Mouse (Mus musculus): ENCODE data around the gene Gpc6. TPM values are rescaled to one million over a fixed set of nuclear protein-coding genes. Genes with fewer than 3 reads are reported as not detected.

The Gpc6 gene
- polyA plus RNA-seq, 1 experiment from 2014 or later: 42.5 TPM

DNA sequence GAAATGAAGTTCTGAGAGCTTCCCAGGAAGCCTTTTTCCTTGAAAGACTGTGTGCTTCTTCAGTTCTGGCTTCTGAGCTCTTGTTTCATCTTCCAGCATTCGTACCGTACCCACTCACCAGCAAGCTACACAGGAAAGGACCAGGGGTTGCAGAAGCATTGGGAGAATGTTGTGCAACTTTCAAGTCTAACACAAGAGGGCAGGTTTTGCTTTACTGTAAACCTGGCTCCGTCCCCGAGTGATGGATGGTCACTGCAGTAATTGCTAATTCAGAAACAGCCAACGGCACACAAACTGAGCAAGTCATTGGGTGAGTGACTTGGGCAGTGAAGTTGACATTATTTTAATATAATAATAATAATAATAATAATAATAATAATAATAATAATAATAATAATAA, 1080.6 kb downstream of the Gpc6 start:
- ATAC-seq (ENCODE audit: low read depth) (peak; percentile 58), DNase-seq (ENCODE audit: low spot score) (peak; percentile 79)
- no peak overlapping the region for H3K4me3 ChIP-seq (ENCODE audit: low read depth, low read length)
- peaks cover 7% of the 10 kb centered on the region for H3K27me3 ChIP-seq (replicated peaks; ENCODE audit: control insufficient read depth, insufficient read depth, low read length)
- H3K4me2 ChIP-seq (ENCODE audit: low read depth, low read length): no peak overlapping the region
- no peak overlapping the region for H3K27ac ChIP-seq (replicated peaks; ENCODE audit: low read depth, low read length)
- H3K9ac ChIP-seq (ENCODE audit: low read depth, low read length): no peak overlapping the region
- H3K36me3 ChIP-seq (ENCODE audit: control insufficient read depth, insufficient read depth, low read length): no peaks in the 10 kb centered on the region
- H3K9me3 ChIP-seq (ENCODE audit: control insufficient read depth, low read length): no peaks in the 10 kb centered on the region
- 11% methylated on average over 5 of the region's 5 CpGs for WGBS
- 0 out of 2 replicates have a peak, but pooled peaks cover 4% of the 10 kb centered on the region for H3K4me1 ChIP-seq (ENCODE audit: control insufficient read depth, insufficient read depth, low read length)

DNA sequence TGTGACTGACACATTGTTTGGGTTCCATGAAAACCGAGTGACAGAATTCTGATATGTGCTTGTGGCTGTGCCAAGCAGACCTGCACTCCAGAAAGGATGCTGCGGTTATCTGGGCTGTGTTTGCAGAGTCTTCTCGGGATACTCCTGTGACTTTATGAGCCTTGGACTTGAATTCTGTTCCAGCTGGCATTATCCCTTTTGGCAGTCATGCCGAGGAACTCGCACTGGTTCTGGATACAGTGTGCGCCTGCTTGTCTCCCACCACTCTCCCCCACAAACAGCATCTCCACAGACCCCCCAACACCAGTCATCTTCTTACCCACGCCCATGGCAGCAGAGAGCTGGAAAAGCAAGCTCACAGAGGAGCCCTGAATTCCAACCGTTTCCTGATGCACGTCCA, 1084.4 kb downstream of the Gpc6 start:
- no peak overlapping the region for H3K9ac ChIP-seq (ENCODE audit: low read depth, low read length)
- no peaks in the 10 kb centered on the region for H3K36me3 ChIP-seq (ENCODE audit: control insufficient read depth, insufficient read depth, low read length)
- H3K27ac ChIP-seq (replicated peaks; ENCODE audit: low read depth, low read length): no peak overlapping the region
- no peak overlapping the region for H3K4me2 ChIP-seq (ENCODE audit: low read depth, low read length)
- H3K4me1 ChIP-seq (ENCODE audit: control insufficient read depth, insufficient read depth, low read length): no peaks in the 10 kb centered on the region
- WGBS: 82% methylated on average over 9 of the region's 9 CpGs
- ATAC-seq (ENCODE audit: low read depth) (no peak), DNase-seq (ENCODE audit: low spot score) (no peak)
- H3K27me3 ChIP-seq (replicated peaks; ENCODE audit: control insufficient read depth, insufficient read depth, low read length): no peaks in the 10 kb centered on the region; the same call in 1 of the 2 replicates
- no peaks in the 10 kb centered on the region for H3K9me3 ChIP-seq (ENCODE audit: control insufficient read depth, low read length)
- no peak overlapping the region for H3K4me3 ChIP-seq (ENCODE audit: low read depth, low read length)

DNA sequence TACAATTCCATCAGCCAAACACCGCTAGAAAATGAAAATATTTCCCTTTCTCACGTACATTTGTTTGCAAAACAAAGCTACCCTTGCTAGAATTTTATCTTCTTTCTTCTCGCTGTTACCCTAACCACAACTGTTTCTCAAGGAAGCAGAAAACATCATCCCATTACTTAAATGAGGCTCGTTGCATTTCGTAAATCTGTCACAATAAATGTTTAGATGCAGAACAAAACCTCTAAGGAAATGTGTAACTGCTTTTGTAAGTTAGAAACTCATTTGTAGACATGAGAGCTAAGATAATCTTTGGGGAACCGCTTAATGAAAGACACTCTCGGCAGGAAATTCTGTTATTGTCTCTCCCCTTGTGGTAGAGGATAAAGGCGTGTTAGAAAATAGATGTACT, 1088.1 kb downstream of the Gpc6 start:
- Histone ChIP-seq H3K36me3 (ENCODE audit: control insufficient read depth, insufficient read depth, low read length) (no peaks in the 10 kb centered on the region), H3K4me2 (ENCODE audit: low read depth, low read length) (no peak overlapping the region), H3K27me3 (replicated peaks; ENCODE audit: control insufficient read depth, insufficient read depth, low read length) (no peaks in the 10 kb centered on the region), H3K9me3 (ENCODE audit: control insufficient read depth, low read length) (no peaks in the 10 kb centered on the region), H3K4me3 (ENCODE audit: low read depth, low read length) (no peak overlapping the region), H3K27ac (replicated peaks; ENCODE audit: low read depth, low read length) (no peak overlapping the region), H3K4me1 (ENCODE audit: control insufficient read depth, insufficient read depth, low read length) (no peaks in the 10 kb centered on the region), H3K9ac (ENCODE audit: low read depth, low read length) (no peak overlapping the region)
- ATAC-seq (ENCODE audit: low read depth) (no peak), DNase-seq (ENCODE audit: low spot score) (no peak)
- 75% methylated on average over 8 of the region's 8 CpGs for WGBS

DNA sequence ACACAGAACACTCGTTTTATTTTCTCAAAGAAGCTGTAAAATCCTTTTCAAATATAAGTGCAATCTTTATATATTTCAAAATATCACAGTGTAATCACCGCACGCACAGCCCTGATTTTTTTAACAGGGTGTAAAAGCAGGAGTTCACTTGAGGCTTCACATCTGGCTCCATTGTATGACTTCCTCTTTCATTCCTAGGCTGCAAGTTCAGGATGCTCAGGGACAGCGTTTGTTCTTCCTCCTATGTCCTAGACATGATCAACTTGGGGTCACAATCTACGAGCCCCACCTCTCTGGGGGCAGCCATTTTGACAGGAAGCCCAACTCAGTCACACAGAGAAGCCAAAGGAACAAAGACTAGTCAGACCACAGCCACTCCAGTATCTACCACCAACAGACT, 1094.2 kb downstream of the Gpc6 start:
- DNase-seq (ENCODE audit: low spot score) (no peak), ATAC-seq (ENCODE audit: low read depth) (no peak)
- no peaks in the 10 kb centered on the region for H3K36me3 ChIP-seq (ENCODE audit: control insufficient read depth, insufficient read depth, low read length)
- no peaks in the 10 kb centered on the region for H3K27me3 ChIP-seq (replicated peaks; ENCODE audit: control insufficient read depth, insufficient read depth, low read length)
- no peak overlapping the region for H3K4me3 ChIP-seq (ENCODE audit: low read depth, low read length)
- H3K4me2 ChIP-seq (ENCODE audit: low read depth, low read length): no peak overlapping the region
- no peak overlapping the region for H3K9ac ChIP-seq (ENCODE audit: low read depth, low read length)
- no peak overlapping the region for H3K27ac ChIP-seq (replicated peaks; ENCODE audit: low read depth, low read length)
- H3K4me1 ChIP-seq (ENCODE audit: control insufficient read depth, insufficient read depth, low read length): no peaks in the 10 kb centered on the region
- 76% methylated on average over 5 of the region's 5 CpGs for WGBS
- H3K9me3 ChIP-seq (ENCODE audit: control insufficient read depth, low read length): no peaks in the 10 kb centered on the region

GRCm38 (mm10) chr14:118021867-118022543, 1096.9 kb downstream of the Gpc6 start:
- ATAC-seq (ENCODE audit: low read depth) (no peak), DNase-seq (ENCODE audit: low spot score) (no peak)
- Histone ChIP-seq H3K36me3 (ENCODE audit: control insufficient read depth, insufficient read depth, low read length) (no peaks in the 10 kb centered on the region), H3K9ac (ENCODE audit: low read depth, low read length) (no peak overlapping the region), H3K27ac (replicated peaks; ENCODE audit: low read depth, low read length) (no peak overlapping the region), H3K4me3 (ENCODE audit: low read depth, low read length) (no peak overlapping the region), H3K9me3 (ENCODE audit: control insufficient read depth, low read length) (no peaks in the 10 kb centered on the region), H3K4me1 (ENCODE audit: control insufficient read depth, insufficient read depth, low read length) (no peaks in the 10 kb centered on the region), H3K27me3 (replicated peaks; ENCODE audit: control insufficient read depth, insufficient read depth, low read length) (no peaks in the 10 kb centered on the region), H3K4me2 (ENCODE audit: low read depth, low read length) (no peak overlapping the region)
- 82% methylated on average over 10 of the region's 10 CpGs for WGBS

Small RNA genes within 50 kb of the gene (microRNA-seq; reads per million reads assigned to microRNA genes)
- not detected for gene Mir6239 (ENCODE audit: borderline number of aligned reads)

Measured in embryonic facial prominence, embryonic 14.5 days (tissue).